Mouse (Mus musculus) heart, embryonic 11.5 days (tissue): ENCODE data around the gene Slc12a6. TPM values are rescaled to one million over a fixed set of nuclear protein-coding genes. Genes with fewer than 3 reads are reported as not detected.

Experiments
- ATAC-seq: fragments of 200-750 bp; cut with Nextera tagmentation; replicated peaks from 2 replicates; pipeline ENCODE4 v1.8.0; 2017; ENCODE audit warnings: moderate library complexity; ENCODE audit not compliant: insufficient number of reproducible peaks, low FRiP score, low TSS enrichment
- H3K27ac ChIP-seq: fragments of 300-500 bp; sonication (generic); 2 replicates; pipeline ENCODE4 v1.5.1; 2014; ENCODE audit warnings: mild to moderate bottlenecking, low read depth, low read length
- H3K27me3 ChIP-seq: fragments of 300-500 bp; sonication (generic); 2 replicates; pipeline ENCODE4 v1.6.1; 2014; ENCODE audit warnings: mild to moderate bottlenecking, low read length, mixed read lengths; ENCODE audit not compliant: control insufficient read depth, insufficient read depth
- H3K36me3 ChIP-seq: fragments of 300-500 bp; sonication (generic); 2 replicates; pipeline ENCODE4 v1.6.1; 2014; ENCODE audit warnings: mild to moderate bottlenecking, low read length, moderate library complexity, mixed read lengths; ENCODE audit not compliant: control insufficient read depth, insufficient read depth
- H3K4me1 ChIP-seq: fragments of 300-500 bp; sonication (generic); 2 replicates; pipeline ENCODE4 v1.6.1; 2014; ENCODE audit warnings: low read length; ENCODE audit not compliant: control insufficient read depth, insufficient read depth
- H3K4me2 ChIP-seq: fragments of 300-500 bp; sonication (generic); 2 replicates; pipeline ENCODE4 v1.6.1; 2014; ENCODE audit warnings: mild to moderate bottlenecking, moderate library complexity
- H3K4me3 ChIP-seq: fragments of 300-500 bp; sonication (generic); 2 replicates; pipeline ENCODE4 v1.5.1; 2014; ENCODE audit warnings: low read depth, low read length
- H3K9ac ChIP-seq: fragments of 300-500 bp; sonication (generic); 2 replicates; pipeline ENCODE4 v1.6.1; 2014; ENCODE audit warnings: mild to moderate bottlenecking, low read depth, low read length, moderate library complexity
- H3K9me3 ChIP-seq: fragments of 300-500 bp; sonication (generic); replicated peaks from 2 replicates; pipeline ENCODE4 v1.6.1; 2016; ENCODE audit warnings: low read length; ENCODE audit not compliant: control insufficient read depth
- WGBS: fragments of 180-500 bp; shearing (Covaris S2); extraction: QIAGEN DNeasy Blood & Tissue Kit; methylation state at CpG from one replicate; pipeline ENCODE4 v1.1.7; 2014; ENCODE audit not compliant: insufficient replicate concordance; 5-methylcytosine and 5-hydroxymethylcytosine counted together
- polyA plus RNA-seq: library from polyadenylated mRNA; unstranded; fragments of >200 nt; fragmentation: Nextera tagmentation; extraction: Ambion mirVana; gene quantifications from 2 replicates; pipeline ENCODE4 v1.2.1, GENCODE M21; 2014

The Slc12a6 gene
- polyA plus RNA-seq, 1 experiment from 2014 or later: 12.8 TPM

DNA sequence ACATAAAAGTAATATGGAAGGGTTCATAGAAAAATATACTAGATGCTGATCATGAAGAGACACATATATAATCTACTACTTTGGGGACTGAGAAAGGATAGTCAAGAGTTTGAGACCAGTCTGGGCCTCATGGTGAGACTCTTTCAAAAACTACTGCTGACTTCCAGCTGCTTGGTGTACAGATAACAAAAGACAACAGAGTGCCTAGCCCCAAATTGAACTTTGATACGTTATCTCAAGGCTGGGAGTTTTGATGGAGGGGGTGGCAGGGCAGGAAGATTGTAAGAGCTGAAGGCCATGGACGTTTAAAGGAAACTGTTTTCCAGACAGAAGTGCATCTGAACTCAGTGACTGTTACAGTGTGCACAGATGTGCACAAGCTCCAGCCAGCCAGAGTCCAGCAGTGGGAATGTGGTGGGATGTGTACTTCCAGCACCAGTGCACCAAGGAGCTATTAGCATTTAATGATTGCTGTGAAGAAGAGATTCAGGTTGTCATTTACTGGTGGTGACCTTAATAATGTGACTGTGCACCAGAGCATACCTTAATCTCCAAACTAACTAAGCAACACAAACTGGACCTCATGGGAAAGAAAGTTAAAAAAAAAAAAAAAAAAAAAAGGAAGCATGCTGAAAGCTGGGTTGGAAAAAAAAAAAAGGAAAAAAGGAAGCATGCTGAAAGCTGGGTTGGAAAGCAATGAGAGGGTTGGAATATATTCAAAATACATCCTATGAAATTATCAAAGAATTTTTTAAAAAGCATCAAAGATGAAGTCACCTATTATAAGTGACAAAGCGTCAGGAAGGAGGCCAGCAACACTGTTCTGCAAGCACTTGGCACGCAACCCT, 66.7 kb downstream of the Slc12a6 start:
- Histone ChIP-seq H3K36me3 (no peaks in the 10 kb centered on the region), H3K27ac (0 out of 2 replicates have a peak overlapping the region, but pooled peaks have one; percentile 29), H3K4me2 (peak overlapping the region; percentile 14; the same call in 1 of the 2 replicates), H3K27me3 (no peaks in the 10 kb centered on the region), H3K9ac (no peak overlapping the region), H3K4me3 (no peak overlapping the region), H3K9me3 (no peaks in the 10 kb centered on the region), H3K4me1 (peaks cover 7% of the 10 kb centered on the region)
- no peak; the same call in 1 of the 2 replicates for ATAC-seq
- 49% methylated on average over 4 of the region's 4 CpGs for WGBS

DNA sequence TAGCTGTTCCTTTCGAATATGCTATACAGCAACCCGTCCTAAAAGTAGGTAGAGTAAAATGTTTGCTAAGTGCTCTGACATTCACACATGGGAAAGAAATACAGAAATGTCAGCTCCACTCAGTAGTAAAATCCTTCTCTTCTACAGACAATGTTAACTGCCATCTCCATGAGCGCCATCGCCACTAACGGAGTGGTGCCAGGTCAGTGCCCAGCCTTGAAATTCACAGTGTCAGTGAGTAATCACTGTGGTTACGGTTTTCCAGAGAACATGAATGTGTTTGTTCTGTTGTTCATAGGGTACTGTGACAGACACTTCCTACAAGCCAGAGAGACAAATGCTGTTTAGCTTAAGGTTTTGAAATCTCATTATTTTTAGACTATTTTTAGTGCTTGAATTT, 71.6 kb downstream of the Slc12a6 start:
- Histone ChIP-seq H3K4me3 (no peak overlapping the region), H3K27me3 (no peaks in the 10 kb centered on the region), H3K27ac (no peak overlapping the region), H3K4me2 (no peak overlapping the region), H3K9ac (no peak overlapping the region), H3K9me3 (no peaks in the 10 kb centered on the region), H3K4me1 (peaks cover 1% of the 10 kb centered on the region), H3K36me3 (peaks cover 5% of the 10 kb centered on the region; the same call in 1 of the 2 replicates)
- ATAC-seq: no peak
- 93% methylated on average over 6 of the region's 6 CpGs for whole genome bisulfite sequencing

DNA sequence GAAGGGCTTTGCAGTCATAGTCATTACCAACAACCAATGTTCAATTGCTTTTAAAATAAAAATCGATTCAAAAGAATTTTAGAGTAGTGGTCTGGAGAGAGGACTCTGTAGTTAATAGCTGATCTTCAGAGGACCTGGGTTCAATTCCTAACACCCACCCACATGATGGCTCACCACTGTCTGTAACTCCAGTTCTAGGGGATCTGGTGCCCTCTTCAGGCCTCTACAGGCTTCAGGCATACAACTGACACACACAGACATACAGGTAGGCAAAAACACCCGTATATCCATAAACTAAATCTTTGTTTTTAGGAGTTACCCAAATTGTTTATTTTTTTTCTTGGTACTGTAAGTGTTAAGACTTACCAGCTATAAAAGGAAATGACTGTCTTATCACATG, 74.1 kb downstream of the Slc12a6 start:
- ATAC-seq: no peak
- H3K9me3 ChIP-seq: no peaks in the 10 kb centered on the region
- no peak overlapping the region for H3K27ac ChIP-seq
- no peak overlapping the region for H3K4me2 ChIP-seq
- H3K4me3 ChIP-seq: no peak overlapping the region
- H3K36me3 ChIP-seq: peaks cover 5% of the 10 kb centered on the region; the same call in 1 of the 2 replicates
- no peaks in the 10 kb centered on the region for H3K4me1 ChIP-seq
- H3K27me3 ChIP-seq: no peaks in the 10 kb centered on the region
- H3K9ac ChIP-seq: no peak overlapping the region
- 84% methylated on average over 2 of the region's 2 CpGs for WGBS

DNA sequence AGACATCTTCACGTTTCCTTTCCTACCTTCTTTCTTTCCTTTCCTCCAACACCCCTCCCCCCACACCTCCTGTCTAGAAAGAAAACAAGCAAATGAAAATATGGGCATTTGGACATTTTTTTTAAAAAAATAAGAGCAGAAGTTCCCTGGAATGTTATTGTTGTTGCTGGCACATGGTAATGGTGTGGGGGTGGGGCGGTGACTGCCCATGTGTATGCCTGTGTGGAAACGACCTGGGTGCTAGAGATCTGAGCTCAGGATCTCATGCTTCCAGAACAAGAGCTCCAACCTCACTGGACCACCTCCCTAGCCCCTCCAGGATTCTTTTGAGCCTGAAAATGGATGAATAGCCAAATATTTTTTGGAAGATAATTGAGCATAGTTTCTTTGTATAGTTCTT, 75.5 kb downstream of the Slc12a6 start:
- Histone ChIP-seq H3K27me3 (no peaks in the 10 kb centered on the region), H3K4me2 (no peak overlapping the region), H3K9ac (no peak overlapping the region), H3K27ac (no peak overlapping the region), H3K4me1 (no peaks in the 10 kb centered on the region), H3K9me3 (no peaks in the 10 kb centered on the region), H3K4me3 (no peak overlapping the region), H3K36me3 (peaks cover 5% of the 10 kb centered on the region; the same call in 1 of the 2 replicates)
- ATAC-seq: no peak
- 68% methylated on average over 3 of the region's 3 CpGs for WGBS

DNA sequence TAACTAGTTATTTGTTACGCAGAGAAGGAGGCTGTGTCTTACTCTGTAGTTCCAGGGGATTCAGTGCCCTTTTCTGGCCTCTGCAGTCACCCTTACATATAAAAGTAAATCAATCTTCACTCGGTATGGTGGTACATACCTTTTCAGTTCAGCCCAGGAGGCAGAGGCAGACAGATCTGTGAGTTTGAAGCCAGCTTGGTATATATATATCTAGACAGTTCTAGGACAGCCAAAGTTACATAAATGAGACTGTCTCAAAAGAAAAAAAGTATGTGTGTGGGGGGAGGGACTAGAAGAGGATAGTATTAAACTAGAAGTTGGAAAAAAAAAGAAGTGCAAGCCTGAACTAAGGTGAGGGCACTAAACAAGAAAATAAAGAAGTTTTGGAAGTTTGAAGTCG, 82.6 kb downstream of the Slc12a6 start:
- Histone ChIP-seq H3K27ac (no peak overlapping the region), H3K4me2 (no peak overlapping the region), H3K4me3 (no peak overlapping the region), H3K4me1 (no peaks in the 10 kb centered on the region), H3K36me3 (peaks cover 10% of the 10 kb centered on the region; the same call in 1 of the 2 replicates), H3K9ac (no peak overlapping the region), H3K9me3 (no peaks in the 10 kb centered on the region), H3K27me3 (no peaks in the 10 kb centered on the region)
- WGBS: 85% methylated on average over 3 of the region's 3 CpGs
- ATAC-seq: no peak

DNA sequence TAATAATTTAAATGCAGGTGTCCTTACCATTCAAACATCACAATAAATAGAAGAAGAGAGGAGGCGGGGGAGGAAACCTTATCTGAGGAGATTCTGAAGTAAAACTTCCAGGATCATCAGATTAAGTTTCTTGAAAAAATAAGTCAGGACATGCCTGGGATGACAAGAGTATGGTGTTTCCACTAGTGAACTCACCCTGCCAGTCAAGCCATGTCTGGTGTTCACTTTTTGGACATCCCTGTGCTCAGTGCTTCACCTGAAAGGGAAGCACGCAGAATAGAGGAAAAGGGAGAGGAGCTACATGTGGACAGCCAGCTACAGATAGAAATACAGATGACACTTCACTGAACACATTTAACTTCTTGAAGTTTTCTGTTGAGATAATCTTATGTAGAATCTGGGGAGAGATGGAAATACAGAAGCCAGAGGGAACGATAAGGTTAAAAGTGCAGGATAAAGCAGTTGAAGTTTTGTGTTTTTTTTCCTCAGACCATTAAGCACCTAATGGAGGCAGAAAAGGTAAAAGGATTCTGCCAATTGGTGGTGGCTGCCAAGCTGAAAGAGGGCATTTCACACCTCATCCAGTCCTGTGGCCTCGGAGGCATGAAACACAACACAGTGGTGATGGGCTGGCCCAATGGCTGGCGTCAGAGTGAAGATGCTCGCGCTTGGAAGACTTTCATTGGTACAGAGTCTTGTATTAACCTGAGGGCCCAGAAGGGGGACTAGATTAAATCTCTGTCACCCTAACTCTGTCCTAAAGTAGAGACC, 88.2 kb downstream of the Slc12a6 start:
- Histone ChIP-seq H3K9me3 (no peaks in the 10 kb centered on the region), H3K4me3 (no peak overlapping the region), H3K4me2 (no peak overlapping the region), H3K9ac (no peak overlapping the region), H3K36me3 (peaks cover 27% of the 10 kb centered on the region), H3K27ac (no peak overlapping the region), H3K27me3 (no peaks in the 10 kb centered on the region), H3K4me1 (no peaks in the 10 kb centered on the region)
- 85% methylated on average over 7 of the region's 7 CpGs for WGBS
- ATAC-seq: no peak

DNA sequence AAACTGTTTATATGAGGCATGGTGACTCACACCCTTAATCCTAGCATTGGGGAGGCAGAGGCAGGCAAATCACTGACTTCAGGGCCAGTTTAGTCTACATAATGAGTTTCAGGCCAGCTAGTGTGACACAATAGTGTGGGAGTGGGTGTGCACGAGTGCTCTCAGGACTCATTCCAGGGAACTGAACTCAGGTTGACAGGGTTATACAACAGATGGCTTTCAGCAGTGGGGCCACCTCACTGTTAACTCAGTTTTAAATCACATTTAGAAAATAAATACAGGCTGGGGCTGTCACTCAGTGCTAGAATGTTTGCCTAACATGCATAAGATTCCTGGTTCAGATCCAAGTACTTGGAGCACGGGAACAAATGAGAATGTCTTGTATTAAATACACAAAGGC, 94.0 kb downstream of the Slc12a6 start:
- H3K27ac ChIP-seq: no peak overlapping the region
- ATAC-seq: no peak
- no peaks in the 10 kb centered on the region for H3K4me1 ChIP-seq
- H3K27me3 ChIP-seq: no peaks in the 10 kb centered on the region
- H3K36me3 ChIP-seq: peaks cover 41% of the 10 kb centered on the region
- H3K9me3 ChIP-seq: no peaks in the 10 kb centered on the region
- H3K9ac ChIP-seq: no peak overlapping the region
- WGBS: 82% methylated on average over 2 of the region's 2 CpGs
- H3K4me3 ChIP-seq: no peak overlapping the region
- H3K4me2 ChIP-seq: no peak overlapping the region

DNA sequence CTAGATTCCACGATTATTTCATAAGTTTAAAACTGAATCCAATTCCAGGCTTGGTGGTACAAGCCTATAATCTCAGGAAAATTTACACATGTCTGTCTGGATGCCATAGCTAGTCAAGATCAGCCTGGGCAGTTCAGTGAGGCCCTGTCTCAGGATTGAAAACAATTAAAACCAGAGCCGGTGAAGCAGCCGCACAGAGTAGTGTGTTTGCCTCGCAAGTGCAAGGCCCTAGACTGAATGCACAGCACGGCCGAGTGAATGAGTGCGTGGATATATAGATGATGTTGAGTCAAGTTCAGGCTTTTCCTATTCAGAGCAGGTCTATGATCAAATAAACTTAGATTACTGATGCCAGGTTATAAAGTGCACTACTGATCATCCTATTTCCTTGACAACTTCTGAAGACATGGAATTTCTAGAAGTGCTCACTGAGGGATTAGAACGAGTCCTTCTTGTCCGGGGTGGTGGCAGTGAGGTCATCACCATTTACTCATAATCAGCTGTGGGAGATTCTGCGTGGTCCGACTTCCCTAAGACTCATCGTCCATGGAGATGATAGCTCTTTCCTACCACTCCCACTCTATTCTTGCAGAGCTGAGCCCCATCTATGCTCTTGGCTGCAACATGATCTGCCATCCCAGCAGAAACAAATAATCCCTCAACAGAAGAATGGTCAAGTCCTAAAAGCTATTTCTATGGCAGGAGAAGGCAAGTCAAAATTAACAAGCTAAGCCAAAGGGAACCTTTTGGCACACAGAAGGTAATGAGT, 94.6 kb downstream of the Slc12a6 start:
- Histone ChIP-seq H3K9me3 (no peaks in the 10 kb centered on the region), H3K36me3 (peaks cover 43% of the 10 kb centered on the region), H3K9ac (no peak overlapping the region), H3K27me3 (no peaks in the 10 kb centered on the region), H3K4me1 (no peaks in the 10 kb centered on the region), H3K4me3 (no peak overlapping the region), H3K27ac (no peak overlapping the region), H3K4me2 (no peak overlapping the region)
- WGBS: 89% methylated on average over 12 of the region's 12 CpGs
- no peak for ATAC-seq
